Comparison of ENCODE assay signal across 21 mouse cellular contexts in the genomic region with DNA sequence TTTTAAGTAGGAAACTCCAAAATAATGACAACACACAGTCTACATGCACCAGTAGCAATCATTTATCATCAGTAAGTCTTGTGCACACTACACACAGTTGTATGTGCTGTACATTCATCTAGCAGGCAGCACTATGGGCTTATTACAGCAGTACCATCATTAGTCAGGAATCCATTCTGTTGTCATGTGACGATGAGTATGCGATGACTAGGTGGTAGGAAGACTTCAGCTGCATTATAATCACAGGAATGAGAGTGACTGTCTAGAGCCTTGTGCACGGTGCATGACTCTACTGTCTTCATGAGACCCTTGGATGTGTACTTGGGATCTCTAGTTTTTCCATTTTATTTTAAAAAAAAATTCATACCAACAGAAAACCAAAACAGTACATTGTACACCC. TPM values are rescaled to one million over a fixed set of nuclear protein-coding genes. Genes with fewer than 3 reads are reported as not detected.
DNase-seq lines count a peak whose midpoint lies in the region; ATAC-seq and TF ChIP-seq lines count a peak whose summit lies in the region.
"Had no signal": no experiment of that assay in that cellular context is flagged by ENCODE, and none has a peak within 500 bp of the region (broad histone marks: within the 10 kb centered on the region; RNA-seq: fewer than 3 reads in every experiment).

No protein-coding gene starts in this region.

- H3K27me3 ChIP-seq in megakaryocyte, embryonic 14.5 days (replicated peaks), result no peaks in the 10 kb centered on the region
- H3K27me3 ChIP-seq in C2C12 (ENCODE audit: control insufficient read depth, insufficient read depth, insufficient read length) (no peaks in the 10 kb centered on the region), Patski (no peaks in the 10 kb centered on the region)
- H3K27me3 ChIP-seq in liver, postnatal 0 days (ENCODE audit: insufficient read depth, low read length), result no peaks in the 10 kb centered on the region
- H3K27me3 ChIP-seq: CH12.LX; embryonic facial prominence, embryonic 15.5 days; forebrain, embryonic 15.5 days; heart, embryonic 12.5 days; hindbrain, embryonic 12.5 days had no signal

- TF ChIP-seq EP300 in liver, postnatal 0 days (IDR thresholded peaks at IDR 0.05; ENCODE audit: low read depth), result no peak

- peaks cover 52% of the 10 kb centered on the region for H3K36me3 ChIP-seq in megakaryocyte, embryonic 14.5 days (replicated peaks; ENCODE audit: low read length)
- H3K36me3 ChIP-seq in C2C12 (ENCODE audit: control insufficient read depth, insufficient read depth), result no peaks in the 10 kb centered on the region
- H3K36me3 ChIP-seq in liver, postnatal 0 days (replicated peaks; ENCODE audit: insufficient read depth, low read length), result peaks cover 2% of the 10 kb centered on the region; the same call in 1 of the 2 replicates
- H3K36me3 ChIP-seq: embryonic facial prominence, embryonic 15.5 days; forebrain, embryonic 15.5 days; hindbrain, embryonic 12.5 days had no signal

- CTCF ChIA-PET in Patski (lab: Charles Lee), result no interaction called here

- no peak for DNase-seq in Patski (ENCODE audit: low read depth, low spot score)
- no peak for DNase-seq in urinary bladder, postnatal 14 days (ENCODE audit: low spot score)
- no peak for DNase-seq in liver, postnatal 0 days
- DNase-seq in gastrocnemius, postnatal 4 days (ENCODE audit: low spot score in 2 of 2), result no peak
- DNase-seq: adrenal gland, postnatal 25 days; cerebellum, adult 2 months; cerebellum, postnatal 10 days; gastrocnemius, postnatal 36 days; heart, postnatal 36 days had no signal

- no peak overlapping the region for H3K4me2 ChIP-seq in liver, postnatal 0 days (ENCODE audit: low read depth, low read length)
- H3K4me2 ChIP-seq: embryonic facial prominence, embryonic 15.5 days; forebrain, embryonic 15.5 days; heart, embryonic 12.5 days; hindbrain, embryonic 12.5 days had no signal

- WGBS in liver, postnatal 0 days (ENCODE audit: insufficient replicate concordance), result 91% methylated on average over 3 of the region's 3 CpGs

- ATAC-seq in megakaryocyte, adult 5-6 weeks (ENCODE audit: poor library complexity, severe bottlenecking), result no peak
- ATAC-seq in Patski, result peak; percentile 54
- ATAC-seq in liver, postnatal 0 days, result no peak
- ATAC-seq: activated CD4-positive, CD25-positive, alpha-beta regulatory T cell, adult 4 months; forebrain, embryonic 15.5 days; hindbrain, embryonic 16.5 days; inflammation-experienced regulatory T-cells, adult 6 months; intestine, postnatal 0 days had no signal

- H3K9me3 ChIP-seq in megakaryocyte, embryonic 14.5 days, result peaks cover 6% of the 10 kb centered on the region
- H3K9me3 ChIP-seq in liver, postnatal 0 days (ENCODE audit: low read length), result no peaks in the 10 kb centered on the region
- H3K9me3 ChIP-seq: embryonic facial prominence, embryonic 15.5 days; forebrain, embryonic 15.5 days; heart, embryonic 12.5 days; hindbrain, embryonic 12.5 days had no signal

- TF ChIP-seq CTCF in C2C12 (IDR thresholded peaks at IDR 0.05; ENCODE audit: control insufficient read depth, insufficient read depth, insufficient read length) (no peak), Patski (IDR thresholded peaks at IDR 0.05) (no peak)
- TF ChIP-seq CTCF in liver, postnatal 0 days (IDR thresholded peaks at IDR 0.05; ENCODE audit: low read depth), result no peak

- peaks cover 76% of the 10 kb centered on the region for H3K4me1 ChIP-seq in megakaryocyte, embryonic 14.5 days
- H3K4me1 ChIP-seq in liver, postnatal 0 days (ENCODE audit: insufficient read depth), result peaks cover 18% of the 10 kb centered on the region
- H3K4me1 ChIP-seq: forebrain, embryonic 15.5 days; hindbrain, embryonic 12.5 days had no signal

- no peak overlapping the region for H3K27ac ChIP-seq in liver, postnatal 0 days (ENCODE audit: low read depth)
- H3K27ac ChIP-seq: embryonic facial prominence, embryonic 15.5 days; forebrain, embryonic 15.5 days; hindbrain, embryonic 12.5 days had no signal

- H3K4me3 ChIP-seq in megakaryocyte, embryonic 14.5 days (replicated peaks), result peak overlapping the region; percentile 68
- no peak overlapping the region for H3K4me3 ChIP-seq in C2C12 (ENCODE audit: insufficient read depth, poor library complexity, severe bottlenecking)
- no peak overlapping the region for H3K4me3 ChIP-seq in liver, postnatal 0 days (ENCODE audit: low read depth, low read length)
- H3K4me3 ChIP-seq: embryonic facial prominence, embryonic 15.5 days; forebrain, embryonic 15.5 days; heart, embryonic 12.5 days; hindbrain, embryonic 12.5 days had no signal

- in situ Hi-C loops in Patski (cut with MboI; ENCODE audit: low pct_unique_long_range_greater_than_20kb), result loop anchor here (10.0 kb wide), 1 partner anchor 69 kb away; no protein-coding TSS in a partner anchor

- no peak overlapping the region for H3ac ChIP-seq in C2C12 (ENCODE audit: control insufficient read depth, insufficient read length, low read depth)

- peaks cover 8% of the 10 kb centered on the region for H3K79me3 ChIP-seq in C2C12 (ENCODE audit: low read depth)

- H3K79me2 ChIP-seq in C2C12 (ENCODE audit: control insufficient read depth, insufficient read depth), result peaks cover 26% of the 10 kb centered on the region

- POLR2A ChIA-PET in Patski (lab: Charles Lee), result no interaction called here

- no peak overlapping the region for H3K9ac ChIP-seq in liver, postnatal 0 days (replicated peaks)
- H3K9ac ChIP-seq: embryonic facial prominence, embryonic 15.5 days; forebrain, embryonic 15.5 days; heart, embryonic 12.5 days; hindbrain, embryonic 12.5 days had no signal

TF ChIP-seq in C2C12, 6 proteins besides CTCF, POLR2A, EP300 and RAD21:
- TF ChIP-seq FOSL1 (IDR thresholded peaks at IDR 0.05; ENCODE audit: insufficient read depth, low read length, poor library complexity, severe bottlenecking) (peak; percentile 58), CEBPB (IDR thresholded peaks at IDR 0.05; ENCODE audit: low read depth) (no peak), USF1 (IDR thresholded peaks at IDR 0.05; ENCODE audit: low read depth) (peak; percentile 94), MYOD1 (IDR thresholded peaks at IDR 0.05; ENCODE audit: control insufficient read depth, insufficient read length, low read depth) (peak; percentile 24)

RNA-seq across cellular contexts. Expression of gene Zcchc2, which starts 6.0 kb away (rescaled TPM):
- polyA plus RNA-seq in megakaryocyte, embryonic 14.5 days (2012; ENCODE audit: insufficient read depth, low replicate concordance), result 3.8 and 5.2 TPM in 2 replicates
- 24.7 and 25.8 TPM in 2 replicates for total RNA-seq in megakaryocyte, adult 5-6 weeks (2015)
- total RNA-seq in megakaryocyte, adult 5-6 weeks (2017), result 19.1 TPM in 2 replicates
- polyA plus RNA-seq in C2C12 (2012; fragmentation: generic; extraction: Trizol), result 5.9 TPM
- polyA plus RNA-seq in Patski (2021), result 14.1 TPM
- polyA plus RNA-seq in liver, postnatal 0 days (2015; fragmentation: Nextera tagmentation; extraction: Ambion mirVana), result 1.4 and 1.6 TPM in 2 replicates
- 1 to 10 TPM; 7.7 to 8.9 TPM for total RNA-seq in gastrocnemius, postnatal 4 days (2021)
